Mouse (Mus musculus): ENCODE data around the gene Stoml1.

GRCm38 (mm10) chr9:58243696-58244095 is 9.3 kb upstream of the Stoml1 start:
- TF ChIP-seq MEF2A (IDR thresholded peaks at IDR 0.05; ENCODE audit: extremely low read depth, insufficient replicate concordance, low read depth, low read length, poor library complexity, severe bottlenecking) (no peak), POLR2A (IDR thresholded peaks at IDR 0.05; ENCODE audit: control insufficient read depth in 1 of 2, insufficient read depth in 1 of 2, low read depth in 1 of 2, low read length in 2 of 2, poor library complexity in 1 of 2) (no peak), ZNF384 (IDR thresholded peaks at IDR 0.05; ENCODE audit: low read depth, low read length) (no peak), POLR2AphosphoS2 (IDR thresholded peaks at IDR 0.05; ENCODE audit: low read length) (no peak), NRF1 (IDR thresholded peaks at IDR 0.05; ENCODE audit: insufficient read depth, low read depth, low read length, poor library complexity, severe bottlenecking) (no peak), CTCF (IDR thresholded peaks at IDR 0.05 in 2 of 3, conservative IDR thresholded peaks at IDR 0.05 in 1 of 3; ENCODE audit: control insufficient read depth in 1 of 3, insufficient read depth in 1 of 3, low read depth in 2 of 3, low read length in 3 of 3, poor library complexity in 1 of 3, severe bottlenecking in 1 of 3) (no peak), USF1 (IDR thresholded peaks at IDR 0.05; ENCODE audit: low read depth, low read length) (no peak), MAZ (IDR thresholded peaks at IDR 0.05; ENCODE audit: low read depth, low read length) (no peak), BHLHE40 (IDR thresholded peaks at IDR 0.05; ENCODE audit: borderline replicate concordance, low read depth, low read length) (no peak)

Measured in MEL (cell line).